Mouse (Mus musculus) small intestine, adult 2 months (tissue): Measurements from ENCODE around the gene Exosc7.

ENCODE experiments used
- CTCF ChIP-seq: fragments of 200-500 bp; IDR thresholded peaks from 2 replicates; pipeline ENCODE4 v1.5.1; 2012; ENCODE audit warnings: low read depth, mild to moderate bottlenecking, control low read depth, inconsistent platforms, low read length, moderate library complexity, mixed read lengths; ENCODE audit not compliant: insufficient replicate concordance, insufficient read length; ENCODE audit errors: extremely low read depth
- POLR2A ChIP-seq: fragments of 200-500 bp; IDR thresholded peaks from 2 replicates; pipeline ENCODE4 v1.6.1; 2012; ENCODE audit warnings: low read depth, mild to moderate bottlenecking, control low read depth, inconsistent platforms, low read length, moderate library complexity

DNA sequence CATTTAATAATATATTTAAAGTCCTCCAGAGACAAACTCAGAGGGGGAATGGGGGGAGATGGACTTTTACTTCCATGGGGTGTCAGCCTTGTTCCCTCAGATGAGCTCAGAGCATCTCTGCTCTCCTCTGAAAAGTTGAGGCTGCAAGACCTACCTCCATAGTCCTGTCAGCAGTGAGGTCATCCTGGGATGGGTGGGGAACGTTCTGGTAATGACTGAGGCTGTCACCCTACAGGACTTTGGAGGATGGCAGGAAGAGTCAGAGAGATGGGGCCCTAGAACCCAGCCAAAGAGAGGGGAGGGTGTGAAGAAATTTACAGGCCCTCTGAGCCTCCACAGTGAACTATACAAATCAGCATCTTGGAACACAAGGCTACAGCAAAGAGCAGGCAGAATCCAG, 38.5 kb downstream of the Exosc7 start:
- TF ChIP-seq POLR2A, result no peak
- TF ChIP-seq CTCF, result no peak
